Mouse (Mus musculus): Measurements from ENCODE around the gene Dennd1b. TPM values are rescaled to one million over a fixed set of nuclear protein-coding genes. Genes with fewer than 3 reads are reported as not detected.
A peak's percentile ranks its signal among the peaks of the same experiment; 100 is the strongest.

Dennd1b gene
- total RNA-seq, 2 experiments from 2014 or later: 25.6 to 26.1 TPM

DNA sequence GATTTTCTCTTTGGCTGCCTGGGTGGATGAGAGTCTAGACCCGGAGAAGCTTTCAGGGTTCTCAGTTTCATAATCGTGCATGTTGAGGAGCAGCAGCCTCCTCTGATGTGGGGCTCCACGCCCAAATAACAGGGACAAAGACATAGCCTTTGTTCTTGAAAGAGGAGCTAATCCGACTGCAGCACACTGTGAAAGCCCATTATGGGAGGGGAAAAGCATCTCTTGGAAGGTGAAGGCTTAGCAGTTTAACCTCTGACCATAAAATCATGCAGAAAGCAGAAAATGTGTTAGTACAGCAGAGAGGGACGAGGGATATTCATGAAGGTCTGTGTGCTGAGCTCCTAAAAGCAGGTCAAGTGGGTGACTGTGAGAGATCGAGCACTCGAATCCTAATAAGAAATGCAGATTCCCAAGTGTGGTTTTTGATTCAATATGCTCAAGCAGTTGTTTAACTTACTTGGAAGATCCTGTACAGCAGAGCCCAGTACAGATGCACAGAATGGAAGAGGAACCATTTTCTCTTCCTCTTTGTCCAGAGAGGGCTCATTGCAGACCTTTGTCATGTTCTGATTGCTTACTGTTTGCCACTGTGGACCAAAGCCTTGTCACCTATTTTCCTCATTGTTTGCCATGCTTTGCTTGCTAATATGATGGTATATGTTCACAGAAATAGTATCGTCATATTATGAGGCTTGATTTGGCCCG is 37.6 kb downstream of the Dennd1b start:
- no peak for DNase-seq
- intact Hi-C loops (cut with DNase I): no loop called here

DNA sequence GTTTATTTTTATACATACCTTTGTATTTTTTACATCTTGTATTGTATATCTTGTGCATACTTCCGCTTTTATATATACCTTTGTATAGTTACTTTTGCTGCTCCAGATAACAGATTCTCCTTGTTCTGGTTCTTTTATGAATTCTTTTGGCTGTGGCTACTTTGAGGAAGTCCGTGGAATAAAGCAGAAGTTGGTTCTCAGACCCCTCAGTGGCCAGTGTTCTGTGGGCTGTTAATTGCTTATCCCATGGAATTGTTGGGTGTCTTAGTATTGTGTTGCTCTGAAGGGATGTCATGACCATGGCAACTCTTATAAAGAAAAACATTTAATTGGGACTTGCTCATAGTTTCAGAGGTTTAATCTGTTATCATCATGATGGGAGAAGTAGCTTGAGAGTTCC is 40.3 kb downstream of the Dennd1b start:
- intact Hi-C loops (cut with DNase I): no loop called here
- no peak for DNase-seq

DNA sequence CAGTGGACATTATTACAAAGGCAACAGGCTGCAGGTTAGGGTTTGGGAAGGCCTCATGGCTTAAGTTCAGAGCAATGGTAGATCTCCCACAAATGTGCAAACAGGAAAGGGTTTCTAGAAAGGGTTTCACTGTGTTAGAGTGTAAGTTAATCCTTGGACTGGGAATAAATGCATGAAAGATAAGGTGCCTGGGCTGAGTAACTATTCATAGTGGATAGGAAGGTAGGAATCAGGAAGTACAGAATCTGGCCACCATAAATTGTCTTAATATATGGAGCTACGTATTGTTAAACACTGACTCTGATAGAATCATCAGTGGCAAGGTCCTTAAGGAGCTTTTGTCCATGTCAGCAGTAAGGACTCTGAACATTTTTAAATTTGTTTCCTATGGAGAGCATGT is 42.8 kb downstream of the Dennd1b start:
- intact Hi-C loops (cut with DNase I): no loop called here

DNA sequence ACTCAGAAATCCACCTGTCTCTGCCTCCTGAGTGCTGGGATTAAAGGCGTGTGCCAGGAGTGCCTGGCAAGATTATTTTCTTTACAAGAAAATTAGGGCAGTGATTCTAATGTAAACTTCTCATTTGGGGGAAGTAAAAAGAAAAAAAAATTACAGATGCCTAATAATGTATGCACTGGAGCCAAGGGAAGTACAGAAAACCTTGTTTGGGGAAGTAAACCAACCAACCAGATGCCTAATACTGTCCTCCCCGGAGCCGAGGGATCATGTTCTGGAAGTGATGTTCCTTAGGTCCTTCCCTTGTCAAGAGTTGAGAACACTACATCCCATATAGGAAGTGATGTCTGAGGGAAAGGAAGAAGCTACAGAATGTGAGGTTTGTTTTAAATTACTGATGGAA is 44.2 kb downstream of the Dennd1b start:
- intact Hi-C loops (cut with DNase I): no loop called here
- DNase-seq: no peak

More for the DNA sequence above, 42.8 kb downstream of the Dennd1b start:
- no peak for DNase-seq

DNA sequence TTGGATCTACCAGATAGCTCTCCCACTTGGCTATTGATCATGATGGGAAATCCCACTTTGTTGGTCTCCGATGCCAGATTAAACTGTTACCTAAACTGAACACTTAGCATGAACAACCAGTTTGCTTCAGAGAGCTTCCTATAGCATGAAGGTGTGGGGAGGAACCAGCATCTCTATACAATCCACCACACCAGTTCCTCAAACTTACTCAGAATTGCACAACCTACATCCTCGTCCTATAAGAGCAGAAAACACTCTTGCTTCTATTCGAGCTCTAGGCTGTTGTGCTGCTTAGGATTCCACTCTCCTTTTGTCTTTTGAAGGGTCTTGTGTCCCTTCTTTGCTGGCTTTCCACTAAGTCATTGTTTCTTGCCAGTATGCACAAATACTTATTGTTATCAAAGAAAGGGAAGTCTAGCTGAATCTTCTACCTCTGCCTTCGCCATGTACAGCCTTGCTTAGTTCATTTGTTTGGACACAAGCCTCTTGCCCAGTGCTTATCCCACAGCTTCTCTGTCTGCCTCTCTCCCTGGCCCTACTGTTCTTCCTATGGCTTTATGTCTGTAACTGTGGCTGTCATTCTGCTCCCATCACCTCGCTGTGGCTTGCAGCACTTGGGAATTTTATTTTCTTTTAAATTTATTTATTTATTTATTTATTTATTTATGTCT is 52.0 kb downstream of the Dennd1b start:
- intact Hi-C loops (cut with DNase I): no loop called here
- no peak for DNase-seq

DNA sequence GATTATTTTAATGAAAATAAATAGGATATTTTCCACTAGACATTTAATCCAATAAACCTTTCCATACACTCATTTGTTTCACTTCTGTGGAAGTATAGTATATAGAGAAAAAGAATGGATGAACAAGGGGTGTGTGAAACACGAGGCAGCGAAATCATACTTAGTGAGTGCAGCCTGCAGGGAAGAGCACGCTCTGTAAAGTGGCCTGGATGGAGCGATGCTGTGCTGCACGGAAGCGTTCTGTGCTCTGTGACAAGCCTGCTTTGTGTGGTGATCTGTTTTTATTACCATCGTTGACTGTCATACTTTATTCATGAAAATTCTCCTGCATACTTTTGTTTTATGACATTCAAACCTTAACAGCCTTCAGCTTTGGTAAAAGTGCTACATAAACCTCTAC is 58.1 kb downstream of the Dennd1b start:
- intact Hi-C loops (cut with DNase I): no loop called here
- DNase-seq: no peak

DNA sequence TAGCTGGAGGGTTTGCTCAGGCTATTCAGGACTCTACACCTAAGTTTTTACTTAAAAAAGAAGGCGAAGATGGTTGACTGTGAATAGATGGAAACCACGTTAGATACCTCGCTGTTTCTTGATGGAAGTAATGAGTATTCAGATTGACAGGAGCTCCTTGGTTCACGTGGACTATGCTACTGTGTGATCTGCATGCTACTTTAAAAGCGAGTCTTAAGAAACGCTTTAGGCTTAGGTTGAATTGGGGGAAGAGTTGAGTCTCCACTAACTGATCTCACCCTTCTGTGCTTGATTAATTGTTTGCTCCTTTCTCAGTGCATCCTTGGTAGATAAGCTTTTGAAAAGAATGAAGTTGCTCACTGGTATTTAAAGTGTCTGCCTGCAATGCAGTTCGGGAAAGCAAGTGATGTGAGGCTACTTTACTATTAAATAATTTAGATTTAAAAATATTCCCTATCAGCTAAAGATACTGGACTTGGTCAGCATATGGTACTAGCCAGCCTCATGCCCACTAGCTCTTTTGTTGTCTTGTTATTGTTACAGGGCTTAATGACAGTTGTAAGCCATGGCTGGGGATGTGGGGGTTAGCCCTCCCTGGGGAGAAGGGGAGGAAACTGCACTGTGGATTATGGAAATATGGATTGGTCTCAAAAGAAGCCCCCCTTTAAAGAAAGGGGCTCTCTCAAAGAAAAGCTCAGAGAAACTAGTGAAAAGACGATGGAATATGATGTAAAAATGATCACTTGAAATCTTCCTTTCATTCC is 62.8 kb downstream of the Dennd1b start:
- DNase-seq: no peak
- intact Hi-C loops (cut with DNase I): no loop called here

DNA sequence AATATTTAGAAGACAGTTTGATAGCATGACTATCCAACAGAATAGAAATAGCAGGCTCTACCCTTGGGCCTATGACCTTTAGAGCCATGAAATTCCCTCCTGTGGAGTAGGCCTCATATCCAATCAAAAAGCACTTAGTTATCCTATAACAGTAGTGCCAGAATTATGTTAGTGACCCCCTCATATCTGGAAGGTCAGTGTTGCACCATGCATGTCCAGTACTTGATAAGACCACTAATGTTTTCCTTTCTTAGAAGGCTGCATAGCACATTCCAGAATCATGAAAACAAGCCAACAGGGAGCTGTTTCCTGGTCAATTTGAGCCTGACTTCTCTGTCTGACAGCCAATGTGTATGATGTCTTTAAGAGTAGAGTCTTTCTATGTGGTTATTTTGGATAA is 66.3 kb downstream of the Dennd1b start:
- peak; percentile 37 to 53 for DNase-seq
- intact Hi-C loops (cut with DNase I): no loop called here

DNA sequence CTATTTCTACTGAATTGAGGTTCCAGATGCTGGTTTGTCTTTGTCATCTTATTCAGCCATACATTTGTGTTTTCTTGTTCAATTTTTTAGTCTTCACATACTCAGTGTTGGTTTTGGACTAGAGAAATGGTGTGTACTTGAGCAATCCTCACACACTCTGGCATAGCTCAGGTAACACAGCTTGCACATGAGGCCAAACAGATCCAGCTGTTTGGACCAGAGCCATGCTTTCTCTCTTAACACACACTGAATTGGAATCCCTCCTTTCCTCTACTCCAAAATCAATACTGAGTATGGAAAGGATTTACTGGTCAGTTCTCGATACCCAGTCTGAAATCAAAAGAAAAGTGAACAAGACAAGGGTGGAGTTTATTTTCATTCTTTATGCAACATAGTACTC is 69.2 kb downstream of the Dennd1b start:
- DNase-seq: no peak
- intact Hi-C loops (cut with DNase I): no loop called here

DNA sequence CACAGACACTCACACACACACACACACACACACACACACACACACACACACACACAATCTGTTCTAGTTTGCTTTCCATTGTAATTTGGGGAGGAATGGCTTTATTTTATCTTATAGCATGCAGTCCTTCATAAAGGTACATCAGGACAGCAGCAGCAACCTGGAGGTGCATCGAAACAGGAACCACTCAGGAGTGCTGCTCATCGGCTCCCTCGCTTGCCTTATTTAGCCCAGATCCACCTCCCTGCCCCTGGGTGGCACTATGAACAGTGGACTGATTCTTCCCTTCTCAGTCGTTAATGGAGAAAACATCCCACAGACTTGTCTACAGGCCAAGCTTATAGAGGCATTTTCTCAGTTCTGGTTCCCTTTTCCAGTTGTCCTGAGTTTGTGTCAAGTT is 71.9 kb downstream of the Dennd1b start:
- no peak for DNase-seq
- intact Hi-C loops (cut with DNase I): no loop called here

DNA sequence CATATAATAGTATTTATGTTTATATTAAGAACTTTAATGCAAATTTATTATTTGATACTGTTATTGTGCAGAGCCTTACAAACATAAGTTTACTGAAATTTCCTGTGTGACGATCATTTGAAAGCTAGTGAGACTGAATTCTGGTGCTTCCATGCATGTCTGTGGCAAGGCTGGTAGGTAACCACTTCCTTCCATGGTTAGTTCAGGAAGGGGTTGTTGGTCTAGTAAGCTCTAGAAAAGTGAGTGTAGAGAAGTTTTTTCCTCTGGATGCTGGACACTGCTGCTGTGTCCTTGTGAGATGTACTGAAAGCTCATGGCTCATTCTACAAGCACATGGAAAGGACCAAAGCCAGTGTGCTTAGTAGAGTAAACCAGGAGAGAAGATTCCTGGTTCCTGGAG is 73.1 kb downstream of the Dennd1b start:
- DNase-seq: no peak
- intact Hi-C loops (cut with DNase I): no loop called here

DNA sequence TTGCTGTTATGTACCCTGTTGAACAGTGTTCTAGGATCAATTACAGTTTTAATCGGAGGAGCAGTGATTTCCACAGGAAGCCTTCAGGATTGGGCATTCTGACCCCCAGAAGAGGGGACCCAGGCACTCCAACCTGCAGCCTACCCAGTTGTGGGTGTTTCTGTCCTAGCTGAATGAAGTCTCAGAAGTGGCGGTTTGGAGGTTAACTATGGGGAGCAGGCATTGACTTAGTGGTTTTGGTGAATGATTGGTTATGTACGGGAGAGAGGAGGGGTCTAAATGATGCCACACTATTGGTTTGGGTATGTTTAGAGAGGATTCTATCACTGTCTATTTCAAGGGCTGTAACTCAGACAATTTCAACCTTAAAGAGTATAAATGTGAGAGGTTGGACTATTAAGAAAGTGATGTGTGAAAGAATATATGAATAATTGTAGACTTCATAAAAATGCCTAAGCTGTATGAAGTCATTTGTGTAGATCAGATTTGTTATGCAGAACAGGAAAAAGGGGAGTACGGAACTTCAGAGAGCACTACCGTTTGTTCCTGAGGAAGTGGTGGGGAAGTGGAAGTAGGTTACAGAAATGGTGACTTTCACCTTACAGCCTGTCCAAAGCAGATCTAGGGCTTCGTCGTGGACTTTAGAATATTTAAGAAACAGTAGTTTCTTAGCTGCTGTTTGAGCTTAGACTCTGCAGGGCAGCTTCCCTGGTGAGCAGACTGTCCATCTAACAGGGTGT is 73.7 kb downstream of the Dennd1b start:
- DNase-seq: no peak
- intact Hi-C loops (cut with DNase I): no loop called here

DNA sequence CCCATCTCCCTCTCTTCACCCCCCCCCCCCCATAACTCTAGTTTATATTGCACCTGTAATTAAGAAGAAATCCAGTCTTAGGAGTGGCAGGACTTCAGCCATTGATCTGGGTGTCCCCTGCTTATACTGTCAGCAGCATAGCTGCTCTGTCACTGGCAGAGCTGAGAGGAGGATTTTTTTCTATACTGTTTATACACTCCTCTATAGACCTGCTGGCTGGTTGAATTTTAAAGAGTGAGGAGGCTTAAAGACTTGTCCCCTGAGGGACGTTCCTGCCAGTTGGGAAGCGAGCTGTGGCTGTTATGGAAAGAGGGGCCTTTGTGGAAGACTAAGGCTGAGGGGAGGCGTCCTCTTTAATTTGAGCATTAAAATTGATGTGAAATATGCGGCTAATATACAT is 74.8 kb downstream of the Dennd1b start:
- no peak for DNase-seq
- intact Hi-C loops (cut with DNase I): no loop called here

DNA sequence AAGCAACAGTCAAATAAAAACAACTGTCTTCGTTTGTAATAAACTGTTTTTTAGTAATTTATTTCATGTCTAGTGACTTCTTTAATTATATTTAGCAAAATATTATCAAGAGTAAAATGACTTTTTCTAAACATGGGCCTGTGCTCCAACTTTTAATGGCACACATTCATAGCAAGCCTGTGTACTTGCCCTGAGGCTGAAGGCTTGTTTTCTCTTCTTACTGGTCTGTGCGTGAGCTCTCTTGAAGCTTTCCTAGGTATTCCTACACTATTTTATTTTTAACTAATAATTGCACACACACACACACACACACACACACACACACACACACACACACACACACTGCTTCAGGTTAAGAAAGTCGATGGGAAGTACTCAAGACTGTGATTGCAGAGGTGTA is 75.4 kb downstream of the Dennd1b start:
- DNase-seq: no peak
- intact Hi-C loops (cut with DNase I): no loop called here

DNA sequence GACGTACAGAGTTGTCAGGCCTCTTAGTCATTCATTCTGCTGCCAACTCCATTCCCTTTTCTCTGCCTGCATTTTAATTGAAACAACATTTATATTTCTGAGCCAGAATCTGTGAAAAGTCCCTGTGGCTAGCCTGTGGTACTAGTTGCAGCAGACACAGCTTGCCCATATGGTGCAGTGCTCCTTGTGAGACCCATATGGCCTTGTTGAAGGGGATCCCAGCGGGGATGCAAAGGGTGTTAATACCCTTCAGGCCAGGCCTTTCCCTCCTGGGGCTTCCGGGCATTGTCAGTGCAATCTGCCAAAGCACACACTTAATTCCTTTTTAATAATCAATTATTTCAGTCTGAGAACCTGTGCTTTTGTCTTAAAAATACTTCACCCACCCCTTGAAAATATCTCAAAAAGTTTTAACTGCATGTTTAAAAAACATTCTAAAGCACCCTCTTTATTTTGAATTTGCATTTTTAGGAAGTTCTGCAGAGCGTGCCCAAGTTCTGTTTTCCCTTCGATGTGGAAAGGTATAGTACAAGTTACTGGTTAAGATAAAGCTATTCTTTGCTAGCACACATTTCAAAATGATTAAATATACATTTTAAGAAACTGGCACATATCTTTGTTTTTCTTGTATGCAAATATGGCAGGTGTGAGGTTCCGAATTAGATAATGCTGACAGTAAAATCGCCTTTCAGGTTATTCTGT is 76.4 kb downstream of the Dennd1b start:
- intact Hi-C loops (cut with DNase I): no loop called here
- no peak for DNase-seq

DNA sequence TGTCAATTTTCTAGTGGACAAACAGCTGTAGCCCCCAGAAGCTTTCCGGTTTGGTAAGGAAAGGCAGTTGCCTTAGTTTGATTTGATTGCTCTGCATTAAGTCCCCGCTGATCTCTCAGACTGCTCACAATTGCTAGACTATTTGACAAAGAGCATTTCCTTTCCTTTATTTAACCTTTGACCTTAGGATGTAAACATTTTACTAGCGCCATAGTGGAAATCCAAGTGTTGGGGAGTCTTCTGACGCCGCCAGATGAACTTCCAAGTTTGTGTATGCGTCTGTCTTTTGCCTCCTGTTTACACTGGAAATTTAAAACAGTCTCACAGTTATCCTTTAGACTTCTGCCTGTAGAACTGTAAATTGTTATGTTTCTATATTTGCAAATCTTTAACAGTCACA is 85.8 kb downstream of the Dennd1b start:
- DNase-seq: no peak

DNA sequence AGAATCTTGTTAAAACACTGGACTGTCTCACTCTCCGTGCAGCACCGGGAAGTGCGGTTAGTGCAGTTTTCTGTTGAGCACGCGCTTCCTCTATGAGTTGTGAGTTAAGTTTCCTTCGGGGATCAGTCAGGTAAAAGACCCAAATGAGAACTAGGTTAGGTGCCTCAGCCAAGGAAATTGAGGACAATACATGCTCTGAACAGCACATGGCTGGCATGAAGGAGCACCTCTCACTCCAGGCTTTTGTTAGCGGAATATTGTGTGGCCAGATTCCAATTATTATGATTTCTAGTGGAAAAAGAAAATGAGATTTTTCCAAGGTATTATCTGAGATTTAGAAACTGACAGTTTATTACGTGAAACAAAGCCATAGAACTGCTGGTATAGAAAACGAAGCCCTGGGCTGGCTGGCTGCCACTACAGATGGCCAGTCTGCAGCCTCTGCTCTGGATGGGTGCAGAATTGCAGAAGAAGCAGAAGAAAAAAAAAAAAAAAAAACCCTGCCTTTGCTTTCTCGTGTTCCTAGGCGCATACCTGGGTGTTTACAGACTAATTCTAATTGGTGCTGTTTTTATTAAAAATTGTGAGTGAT is 86.7 kb downstream of the Dennd1b start:
- intact Hi-C loops (cut with DNase I): no loop called here
- DNase-seq: no peak

More for the DNA sequence above, 85.8 kb downstream of the Dennd1b start:
- intact Hi-C loops (cut with DNase I): no loop called here

DNA sequence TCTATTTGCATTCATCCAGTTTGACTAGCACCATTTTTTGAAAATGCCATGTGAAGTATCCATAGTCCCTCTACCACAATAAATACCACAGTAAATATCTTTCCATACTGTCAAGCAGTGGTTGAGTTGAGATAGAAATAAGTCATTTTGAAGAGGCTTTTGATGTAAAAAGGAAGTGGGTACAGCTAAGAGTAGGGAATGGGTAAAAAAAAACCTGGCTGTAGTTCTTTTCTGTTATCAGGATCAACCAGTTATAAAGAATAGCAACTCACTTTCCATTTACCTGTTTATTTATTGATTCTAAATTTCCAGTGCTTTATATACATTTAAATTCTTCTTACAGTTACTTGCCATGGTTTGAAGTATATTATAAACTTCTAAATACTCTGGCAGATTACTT is 89.8 kb downstream of the Dennd1b start:
- no peak for DNase-seq
- intact Hi-C loops (cut with DNase I): no loop called here

DNA sequence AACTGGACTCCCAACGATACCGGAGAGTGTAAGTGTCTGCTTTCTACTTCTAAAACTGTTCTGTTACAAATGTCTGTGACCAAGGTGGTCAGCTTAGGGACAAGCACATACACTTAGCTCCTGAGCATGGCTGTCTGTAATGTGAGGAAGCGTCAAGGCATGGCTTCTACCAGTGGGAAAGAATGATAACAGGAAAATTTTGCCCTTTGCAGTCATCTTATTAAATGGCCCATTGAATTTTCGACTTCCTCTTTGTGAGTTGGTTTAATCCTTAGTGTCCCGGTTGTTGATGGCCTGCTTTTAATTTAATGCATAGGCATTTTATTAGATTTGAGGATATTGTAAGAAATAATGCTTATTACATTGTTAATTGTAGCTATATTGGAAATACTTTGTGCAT is 97.1 kb downstream of the Dennd1b start:
- no peak for DNase-seq
- intact Hi-C loops (cut with DNase I): no loop called here

DNA sequence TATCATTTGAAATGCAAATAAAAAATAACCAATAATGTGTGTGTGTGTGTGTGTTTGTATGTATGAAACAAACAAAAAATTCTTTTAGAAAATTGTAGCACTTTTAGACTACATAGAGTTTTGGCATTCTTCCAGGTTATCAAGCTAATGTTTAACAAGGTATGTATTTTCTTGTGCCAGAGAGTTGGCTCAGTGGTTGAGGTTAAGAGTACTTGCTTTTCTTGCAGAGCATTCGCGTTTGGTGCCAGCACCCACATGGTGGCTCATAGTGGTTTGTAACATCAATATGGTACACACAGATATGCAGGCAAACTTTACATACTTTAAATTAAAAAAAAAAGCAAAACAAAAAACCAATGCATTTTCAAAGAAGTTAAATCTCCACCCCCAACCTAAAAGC is 101.5 kb downstream of the Dennd1b start:
- no peak for DNase-seq
- intact Hi-C loops (cut with DNase I): no loop called here

All from heart, postnatal 10 days (tissue).